Mouse (Mus musculus) midbrain, embryonic 16.5 days (tissue): ENCODE measurements at regions not wholly inside any gene's neighbourhood (a gene's known extent, or its start where the extent isn't known, plus 50 kb on each side); places are given as distances from the start of the nearest gene placed in this dataset.

Experiments used
- ATAC-seq: fragments of 200-750 bp; cut with Nextera tagmentation; 2 replicates; pipeline ENCODE4 v1.8.0; 2017; ENCODE audit warnings: moderate TSS enrichment
- H3K27ac ChIP-seq: fragments of 300-500 bp; sonication (generic); 2 replicates; pipeline ENCODE4 v1.5.1; 2014; ENCODE audit warnings: mild to moderate bottlenecking, low read length, mixed read lengths
- H3K27me3 ChIP-seq: fragments of 300-500 bp; sonication (generic); 2 replicates; pipeline ENCODE4 v1.6.1; 2014; ENCODE audit warnings: low read depth, low read length, mixed read lengths; ENCODE audit not compliant: control insufficient read depth, insufficient read depth
- H3K36me3 ChIP-seq: fragments of 300-500 bp; sonication (generic); 2 replicates; pipeline ENCODE4 v1.6.1; 2014; ENCODE audit warnings: mild to moderate bottlenecking, low read length, moderate library complexity, mixed read lengths; ENCODE audit not compliant: control insufficient read depth, insufficient read depth
- H3K4me1 ChIP-seq: fragments of 300-500 bp; sonication (generic); 2 replicates; pipeline ENCODE4 v1.6.1; 2014; ENCODE audit warnings: mild to moderate bottlenecking, low read length, mixed read lengths; ENCODE audit not compliant: control insufficient read depth, insufficient read depth
- H3K4me2 ChIP-seq: fragments of 300-500 bp; sonication (generic); 2 replicates; pipeline ENCODE4 v1.6.1; 2014; ENCODE audit warnings: mild to moderate bottlenecking, low read length, mixed read lengths
- H3K4me3 ChIP-seq: fragments of 300-500 bp; sonication (generic); 2 replicates; pipeline ENCODE4 v1.5.1; 2014; ENCODE audit warnings: low read depth, mild to moderate bottlenecking, low read length, moderate library complexity, mixed read lengths
- H3K9ac ChIP-seq: fragments of 300-500 bp; sonication (generic); 2 replicates; pipeline ENCODE4 v1.6.1; 2014; ENCODE audit warnings: low read depth, low read length, mixed read lengths
- H3K9me3 ChIP-seq: fragments of 300-500 bp; sonication (generic); replicated peaks from 2 replicates; pipeline ENCODE4 v1.6.1; 2014; ENCODE audit warnings: mild to moderate bottlenecking, low read length, mixed read lengths; ENCODE audit not compliant: control insufficient read depth, poor library complexity, severe bottlenecking
- WGBS: fragments of 180-500 bp; shearing (Covaris S2); extraction: QIAGEN DNeasy Blood & Tissue Kit; methylation state at CpG from one replicate; pipeline ENCODE4 v1.1.7; 2014; 5-methylcytosine and 5-hydroxymethylcytosine counted together

GRCm38 (mm10) chr5:53393571-53393970 is 72.4 kb upstream of the Rbpj start:
- H3K9me3 ChIP-seq = no peaks in the 10 kb centered on the region
- H3K4me3 ChIP-seq = no peak overlapping the region
- whole genome bisulfite sequencing = 80% methylated on average over 2 of the region's 2 CpGs
- no peaks in the 10 kb centered on the region for H3K36me3 ChIP-seq
- H3K4me2 ChIP-seq = no peak overlapping the region
- no peak overlapping the region for H3K9ac ChIP-seq
- H3K27ac ChIP-seq = no peak overlapping the region
- no peak for ATAC-seq
- no peaks in the 10 kb centered on the region for H3K27me3 ChIP-seq
- no peaks in the 10 kb centered on the region for H3K4me1 ChIP-seq

GRCm38 (mm10) chr5:53394560-53394959 is 71.4 kb upstream of the Rbpj start:
- H3K27me3 ChIP-seq = no peaks in the 10 kb centered on the region
- no peak overlapping the region for H3K4me3 ChIP-seq
- no peak overlapping the region for H3K9ac ChIP-seq
- ATAC-seq = no peak
- 82% methylated on average over 3 of the region's 3 CpGs for WGBS
- H3K4me2 ChIP-seq = no peak overlapping the region
- H3K9me3 ChIP-seq = no peaks in the 10 kb centered on the region
- no peaks in the 10 kb centered on the region for H3K36me3 ChIP-seq
- H3K4me1 ChIP-seq = no peaks in the 10 kb centered on the region
- H3K27ac ChIP-seq = no peak overlapping the region

- H3K4me3 ChIP-seq = no peak overlapping the region
- no peaks in the 10 kb centered on the region for H3K27me3 ChIP-seq
- 92% methylated on average over 8 of the region's 8 CpGs for WGBS
- no peak overlapping the region for H3K4me2 ChIP-seq
- no peak overlapping the region for H3K9ac ChIP-seq
- ATAC-seq = no peak
- no peaks in the 10 kb centered on the region for H3K9me3 ChIP-seq
- H3K36me3 ChIP-seq = no peaks in the 10 kb centered on the region
- H3K27ac ChIP-seq = no peak overlapping the region
- H3K4me1 ChIP-seq = no peaks in the 10 kb centered on the region
These were observed 67.4 kb upstream of the Rbpj start for GRCm38 (mm10) chr5:53398428-53399058.

GRCm38 (mm10) chr5:53401093-53401492 is 64.9 kb upstream of the Rbpj start:
- H3K9ac ChIP-seq = no peak overlapping the region
- no peak overlapping the region for H3K4me3 ChIP-seq
- no peaks in the 10 kb centered on the region for H3K27me3 ChIP-seq
- H3K4me2 ChIP-seq = no peak overlapping the region
- WGBS = 71% methylated on average over 4 of the region's 4 CpGs
- H3K4me1 ChIP-seq = no peaks in the 10 kb centered on the region
- no peaks in the 10 kb centered on the region for H3K36me3 ChIP-seq
- no peak overlapping the region for H3K27ac ChIP-seq
- H3K9me3 ChIP-seq = no peaks in the 10 kb centered on the region
- no peak for ATAC-seq

- no peaks in the 10 kb centered on the region for H3K36me3 ChIP-seq
- no peaks in the 10 kb centered on the region for H3K9me3 ChIP-seq
- H3K4me2 ChIP-seq = no peak overlapping the region
- 88% methylated on average over 4 of the region's 4 CpGs for WGBS
- no peaks in the 10 kb centered on the region for H3K27me3 ChIP-seq
- no peaks in the 10 kb centered on the region for H3K4me1 ChIP-seq
- ATAC-seq = no peak
- no peak overlapping the region for H3K9ac ChIP-seq
- H3K4me3 ChIP-seq = no peak overlapping the region
- no peak overlapping the region for H3K27ac ChIP-seq
These were observed 63.9 kb upstream of the Rbpj start for GRCm38 (mm10) chr5:53402022-53402421.

- 80% methylated on average over 9 of the region's 9 CpGs for WGBS
- H3K9ac ChIP-seq = no peak overlapping the region
- H3K36me3 ChIP-seq = no peaks in the 10 kb centered on the region
- H3K4me3 ChIP-seq = no peak overlapping the region
- ATAC-seq = no peak
- no peak overlapping the region for H3K27ac ChIP-seq
- no peaks in the 10 kb centered on the region for H3K27me3 ChIP-seq
- H3K4me2 ChIP-seq = no peak overlapping the region
- no peaks in the 10 kb centered on the region for H3K4me1 ChIP-seq
- no peaks in the 10 kb centered on the region for H3K9me3 ChIP-seq
These were observed 63.3 kb upstream of the Rbpj start for GRCm38 (mm10) chr5:53402619-53403151.

- Histone ChIP-seq H3K4me1 (no peaks in the 10 kb centered on the region), H3K4me2 (no peak overlapping the region), H3K9me3 (no peaks in the 10 kb centered on the region), H3K9ac (no peak overlapping the region), H3K27ac (no peak overlapping the region), H3K36me3 (no peaks in the 10 kb centered on the region), H3K4me3 (no peak overlapping the region), H3K27me3 (no peaks in the 10 kb centered on the region)
- ATAC-seq = no peak
- 83% methylated on average over 5 of the region's 5 CpGs for WGBS
These were observed 60.0 kb upstream of the Rbpj start for GRCm38 (mm10) chr5:53405929-53406328.

- H3K27me3 ChIP-seq = no peaks in the 10 kb centered on the region
- H3K27ac ChIP-seq = no peak overlapping the region
- no peak overlapping the region for H3K9ac ChIP-seq
- H3K4me2 ChIP-seq = no peak overlapping the region
- no peaks in the 10 kb centered on the region for H3K36me3 ChIP-seq
- no peaks in the 10 kb centered on the region for H3K4me1 ChIP-seq
- no peaks in the 10 kb centered on the region for H3K9me3 ChIP-seq
- WGBS = 92% methylated on average over 2 of the region's 2 CpGs
- H3K4me3 ChIP-seq = no peak overlapping the region
- ATAC-seq = no peak
These were observed 58.3 kb upstream of the Rbpj start for GRCm38 (mm10) chr5:53407646-53408045.

- H3K9me3 ChIP-seq = no peaks in the 10 kb centered on the region
- no peak overlapping the region for H3K4me2 ChIP-seq
- H3K9ac ChIP-seq = no peak overlapping the region
- H3K27ac ChIP-seq = no peak overlapping the region
- no peaks in the 10 kb centered on the region for H3K27me3 ChIP-seq
- WGBS = 85% methylated on average over 2 of the region's 2 CpGs
- no peaks in the 10 kb centered on the region for H3K36me3 ChIP-seq
- H3K4me1 ChIP-seq = no peaks in the 10 kb centered on the region
- ATAC-seq = no peak
- no peak overlapping the region for H3K4me3 ChIP-seq
These were observed 57.7 kb upstream of the Rbpj start for GRCm38 (mm10) chr5:53408235-53408634.
